Mouse (Mus musculus) neural tube, embryonic 12.5 days (tissue): Measurements from ENCODE around the gene Ablim2. TPM values are rescaled to one million over a fixed set of nuclear protein-coding genes. Genes with fewer than 3 reads are reported as not detected.
A peak's percentile ranks its signal among the peaks of the same experiment; 100 is the strongest.

Experiments
- ATAC-seq: fragments of 200-750 bp; cut with Nextera tagmentation; 2 replicates; pipeline ENCODE4 v1.8.0; 2017; ENCODE audit warnings: low read depth, mild to moderate bottlenecking, moderate TSS enrichment, moderate library complexity; ENCODE audit not compliant: low FRiP score
- H3K27ac ChIP-seq: fragments of 300-500 bp; sonication (generic); 2 replicates; pipeline ENCODE4 v1.5.1; 2016
- H3K27me3 ChIP-seq: fragments of 300-500 bp; sonication (generic); replicated peaks from 2 replicates; pipeline ENCODE4 v1.6.1; 2016; ENCODE audit warnings: mild to moderate bottlenecking
- H3K36me3 ChIP-seq: fragments of 300-500 bp; sonication (generic); 2 replicates; pipeline ENCODE4 v1.6.1; 2016; ENCODE audit warnings: mild to moderate bottlenecking
- H3K4me1 ChIP-seq: fragments of 300-500 bp; sonication (generic); 2 replicates; pipeline ENCODE4 v1.6.1; 2016
- H3K4me2 ChIP-seq: fragments of 300-500 bp; sonication (generic); replicated peaks from 2 replicates; pipeline ENCODE4 v1.6.1; 2016; ENCODE audit warnings: mild to moderate bottlenecking
- H3K4me3 ChIP-seq: fragments of 300-500 bp; sonication (generic); 2 replicates; pipeline ENCODE4 v1.5.1; 2016
- H3K9ac ChIP-seq: fragments of 300-500 bp; sonication (generic); 2 replicates; pipeline ENCODE4 v1.6.1; 2016; ENCODE audit warnings: mild to moderate bottlenecking
- H3K9me3 ChIP-seq: fragments of 300-500 bp; sonication (generic); 2 replicates; pipeline ENCODE4 v1.6.1; 2016; ENCODE audit warnings: mild to moderate bottlenecking
- WGBS: fragments of 180-500 bp; shearing (Covaris S2); methylation state at CpG from one replicate; pipeline ENCODE4 v1.1.7; 2016; 5-methylcytosine and 5-hydroxymethylcytosine counted together
- polyA plus RNA-seq: library from polyadenylated mRNA; unstranded; fragments of >200 nt; fragmentation: Nextera tagmentation; extraction: Ambion mirVana; gene quantifications from 2 replicates; pipeline ENCODE4 v1.2.1, GENCODE M21; 2016

Gene Ablim2
- polyA plus RNA-seq, 1 experiment from 2014 or later: 4.4 TPM

- no peaks in the 10 kb centered on the region for H3K36me3 ChIP-seq
- H3K27ac ChIP-seq: no peak overlapping the region
- no peak overlapping the region for H3K4me3 ChIP-seq
- no peaks in the 10 kb centered on the region for H3K9me3 ChIP-seq
- H3K4me2 ChIP-seq: no peak overlapping the region
- no peak for ATAC-seq
- no peak overlapping the region for H3K9ac ChIP-seq
- no peaks in the 10 kb centered on the region for H3K27me3 ChIP-seq
- H3K4me1 ChIP-seq: no peaks in the 10 kb centered on the region
- WGBS: 74% methylated on average over 8 of the region's 8 CpGs
Measured at GRCm38 (mm10) chr5:35879199-35879598, 121.5 kb downstream of the Ablim2 start.

- H3K9me3 ChIP-seq: no peaks in the 10 kb centered on the region
- H3K4me1 ChIP-seq: no peaks in the 10 kb centered on the region
- 57% methylated on average over 9 of the region's 9 CpGs for WGBS
- H3K27ac ChIP-seq: no peak overlapping the region
- H3K4me2 ChIP-seq: no peak overlapping the region
- no peaks in the 10 kb centered on the region for H3K27me3 ChIP-seq
- no peak for ATAC-seq
- no peaks in the 10 kb centered on the region for H3K36me3 ChIP-seq
- no peak overlapping the region for H3K4me3 ChIP-seq
- no peak overlapping the region for H3K9ac ChIP-seq
Measured at GRCm38 (mm10) chr5:35882391-35882790, 124.7 kb downstream of the Ablim2 start.

GRCm38 (mm10) chr5:35884262-35884661, 126.6 kb downstream of the Ablim2 start:
- H3K9ac ChIP-seq: no peak overlapping the region
- no peak overlapping the region for H3K4me2 ChIP-seq
- H3K4me3 ChIP-seq: no peak overlapping the region
- no peaks in the 10 kb centered on the region for H3K9me3 ChIP-seq
- H3K4me1 ChIP-seq: no peaks in the 10 kb centered on the region
- WGBS: 42% methylated on average over 11 of the region's 11 CpGs
- no peaks in the 10 kb centered on the region for H3K27me3 ChIP-seq
- no peak overlapping the region for H3K27ac ChIP-seq
- ATAC-seq: no peak
- H3K36me3 ChIP-seq: no peaks in the 10 kb centered on the region

GRCm38 (mm10) chr5:35884689-35885088, 127.0 kb downstream of the Ablim2 start:
- H3K4me2 ChIP-seq: no peak overlapping the region
- no peaks in the 10 kb centered on the region for H3K27me3 ChIP-seq
- WGBS: 92% methylated on average over 5 of the region's 5 CpGs
- no peak overlapping the region for H3K4me3 ChIP-seq
- no peak overlapping the region for H3K27ac ChIP-seq
- no peak overlapping the region for H3K9ac ChIP-seq
- no peaks in the 10 kb centered on the region for H3K9me3 ChIP-seq
- H3K36me3 ChIP-seq: no peaks in the 10 kb centered on the region
- no peak for ATAC-seq
- no peaks in the 10 kb centered on the region for H3K4me1 ChIP-seq

GRCm38 (mm10) chr5:35888959-35889358, 131.3 kb downstream of the Ablim2 start:
- no peak overlapping the region for H3K4me3 ChIP-seq
- no peak for ATAC-seq
- no peak overlapping the region for H3K27ac ChIP-seq
- no peak overlapping the region for H3K4me2 ChIP-seq
- no peaks in the 10 kb centered on the region for H3K9me3 ChIP-seq
- 50% methylated on average over 9 of the region's 9 CpGs for WGBS
- H3K9ac ChIP-seq: no peak overlapping the region
- H3K27me3 ChIP-seq: no peaks in the 10 kb centered on the region
- no peaks in the 10 kb centered on the region for H3K4me1 ChIP-seq
- no peaks in the 10 kb centered on the region for H3K36me3 ChIP-seq

- Histone ChIP-seq H3K9me3 (no peaks in the 10 kb centered on the region), H3K4me1 (peaks cover 5% of the 10 kb centered on the region), H3K9ac (no peak overlapping the region), H3K27ac (no peak overlapping the region), H3K36me3 (no peaks in the 10 kb centered on the region), H3K4me2 (no peak overlapping the region), H3K4me3 (no peak overlapping the region), H3K27me3 (no peaks in the 10 kb centered on the region)
- no peak for ATAC-seq
- WGBS: 55% methylated on average over 2 of the region's 2 CpGs
Measured at GRCm38 (mm10) chr5:35889641-35890040, 132.0 kb downstream of the Ablim2 start.

- H3K4me3 ChIP-seq: no peak overlapping the region
- H3K36me3 ChIP-seq: no peaks in the 10 kb centered on the region
- H3K4me1 ChIP-seq: peaks cover 19% of the 10 kb centered on the region
- H3K9me3 ChIP-seq: no peaks in the 10 kb centered on the region
- no peaks in the 10 kb centered on the region for H3K27me3 ChIP-seq
- 87% methylated on average over 13 of the region's 13 CpGs for WGBS
- ATAC-seq: no peak
- H3K4me2 ChIP-seq: no peak overlapping the region
- H3K9ac ChIP-seq: no peak overlapping the region
- no peak overlapping the region for H3K27ac ChIP-seq
Measured at GRCm38 (mm10) chr5:35890985-35891730, 133.5 kb downstream of the Ablim2 start.

GRCm38 (mm10) chr5:35892363-35892762, 134.7 kb downstream of the Ablim2 start:
- WGBS: 72% methylated on average over 3 of the region's 3 CpGs
- no peak overlapping the region for H3K9ac ChIP-seq
- H3K9me3 ChIP-seq: no peaks in the 10 kb centered on the region
- no peak overlapping the region for H3K27ac ChIP-seq
- no peak overlapping the region for H3K4me2 ChIP-seq
- no peaks in the 10 kb centered on the region for H3K27me3 ChIP-seq
- no peak for ATAC-seq
- no peaks in the 10 kb centered on the region for H3K36me3 ChIP-seq
- peaks cover 31% of the 10 kb centered on the region for H3K4me1 ChIP-seq
- no peak overlapping the region for H3K4me3 ChIP-seq

- ATAC-seq: peak; percentile 94
- H3K36me3 ChIP-seq: no peaks in the 10 kb centered on the region
- peaks cover 39% of the 10 kb centered on the region for H3K4me1 ChIP-seq
- peak within 1 kb of the TSS; percentile 74 for H3K4me3 ChIP-seq
- no peaks in the 10 kb centered on the region for H3K9me3 ChIP-seq
- H3K27me3 ChIP-seq: no peaks in the 10 kb centered on the region
- under 1% methylated on average over 49 of the region's 49 CpGs for WGBS
- peak within 1 kb of the TSS; percentile 87 for H3K9ac ChIP-seq
- H3K4me2 ChIP-seq: peak within 1 kb of the TSS; percentile 90
- H3K27ac ChIP-seq: peak within 1 kb of the TSS; percentile 50; the same call in 1 of the 2 replicates
Measured at GRCm38 (mm10) chr5:35893093-35893804, 135.6 kb downstream of the Ablim2 start, which contains the start of gene Afap1. Gene Afap1 (plus strand): TSS chr5:35893319.

- peak; percentile 74 for ATAC-seq
- Histone ChIP-seq H3K9me3 (no peaks in the 10 kb centered on the region), H3K36me3 (no peaks in the 10 kb centered on the region), H3K27ac (peak overlapping the region; percentile 50; the same call in 1 of the 2 replicates), H3K4me3 (peak overlapping the region; percentile 74), H3K4me1 (peaks cover 41% of the 10 kb centered on the region), H3K9ac (peak overlapping the region; percentile 87), H3K27me3 (no peaks in the 10 kb centered on the region), H3K4me2 (peak overlapping the region; percentile 90)
- under 1% methylated on average over 21 of the region's 21 CpGs for WGBS
Measured at GRCm38 (mm10) chr5:35893805-35894260, 136.2 kb downstream of the Ablim2 start.

- peaks cover 44% of the 10 kb centered on the region for H3K4me1 ChIP-seq
- peak overlapping the region; percentile 74 for H3K4me3 ChIP-seq
- no peaks in the 10 kb centered on the region for H3K9me3 ChIP-seq
- H3K4me2 ChIP-seq: peak overlapping the region; percentile 90
- peak overlapping the region; percentile 87 for H3K9ac ChIP-seq
- H3K36me3 ChIP-seq: no peaks in the 10 kb centered on the region
- H3K27me3 ChIP-seq: no peaks in the 10 kb centered on the region
- 10% methylated on average over 30 of the region's 30 CpGs for WGBS
- no peak for ATAC-seq
- H3K27ac ChIP-seq: 0 out of 2 replicates have a peak overlapping the region, but pooled peaks have one; percentile 50
Measured at GRCm38 (mm10) chr5:35894295-35895047, 136.8 kb downstream of the Ablim2 start.

GRCm38 (mm10) chr5:35895926-35896325, 138.2 kb downstream of the Ablim2 start:
- Histone ChIP-seq H3K36me3 (no peaks in the 10 kb centered on the region), H3K9ac (no peak overlapping the region), H3K4me2 (peak overlapping the region; percentile 90), H3K27ac (no peak overlapping the region), H3K4me1 (peaks cover 59% of the 10 kb centered on the region), H3K27me3 (no peaks in the 10 kb centered on the region), H3K9me3 (no peaks in the 10 kb centered on the region), H3K4me3 (no peak overlapping the region)
- no peak for ATAC-seq
- 87% methylated on average over 4 of the region's 4 CpGs for WGBS
